Mouse (Mus musculus): ENCODE measurements around the gene Hist1h1t. TPM values are rescaled to one million over a fixed set of nuclear protein-coding genes. Genes with fewer than 3 reads are reported as not detected.
A peak's percentile ranks its signal among the peaks of the same experiment; 100 is the strongest.

The Hist1h1t gene
- polyA plus RNA-seq, 1 experiment: not detected

DNA sequence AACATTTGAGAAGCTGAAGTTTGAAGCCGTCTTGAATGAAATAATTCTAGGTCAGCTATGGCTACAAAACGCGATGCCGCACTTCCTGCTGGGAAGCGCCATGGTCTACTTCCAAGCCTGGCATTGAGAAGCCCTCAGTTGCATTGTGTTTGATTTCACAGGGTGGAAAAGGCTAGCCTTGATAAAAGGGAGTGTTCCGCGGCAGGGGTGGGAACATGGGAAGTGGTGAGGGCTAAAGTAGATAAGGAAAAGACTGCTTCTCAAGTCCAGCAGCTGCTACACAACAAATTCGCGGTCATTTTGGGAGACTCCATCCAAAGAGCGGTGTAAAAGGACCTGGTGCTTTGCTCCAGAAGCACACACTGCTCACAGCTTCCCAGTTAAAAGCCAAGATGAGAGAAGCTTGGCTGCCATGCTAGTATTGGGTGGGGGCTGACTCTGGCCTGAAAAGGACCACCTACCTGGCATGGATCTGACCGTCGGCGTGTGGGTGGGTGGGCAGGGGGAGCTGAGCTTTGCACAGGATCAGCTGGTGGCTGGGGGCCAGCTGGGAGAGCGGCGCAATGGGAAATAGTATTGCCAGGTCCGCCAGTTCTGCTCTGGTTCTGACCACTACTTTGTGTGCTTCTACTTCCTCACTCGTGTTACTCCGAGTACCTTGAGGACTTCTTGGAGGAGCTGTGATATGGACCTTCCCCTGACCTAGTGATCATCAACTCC is 33.0 kb downstream of the Hist1h1t start:
- no peak overlapping the region for H3K4me3 ChIP-seq (ENCODE audit: insufficient read depth, low read length)
- no peak for TF ChIP-seq POLR2A (IDR thresholded peaks at IDR 0.05; ENCODE audit: low read depth, low read length)
- no peak for TF ChIP-seq CTCF (IDR thresholded peaks at IDR 0.05; ENCODE audit: borderline replicate concordance, insufficient read depth, low read length)
- no peaks in the 10 kb centered on the region for H3K4me1 ChIP-seq (ENCODE audit: control insufficient read depth, insufficient read depth, low read length)
- H3K27ac ChIP-seq (ENCODE audit: insufficient read depth, low read length): no peak overlapping the region

- Histone ChIP-seq H3K4me3 (ENCODE audit: insufficient read depth, low read length) (no peak overlapping the region), H3K27ac (ENCODE audit: insufficient read depth, low read length) (no peak overlapping the region), H3K4me1 (ENCODE audit: control insufficient read depth, insufficient read depth, low read length) (no peaks in the 10 kb centered on the region)
- TF ChIP-seq CTCF (IDR thresholded peaks at IDR 0.05; ENCODE audit: borderline replicate concordance, insufficient read depth, low read length) (no peak), POLR2A (IDR thresholded peaks at IDR 0.05; ENCODE audit: low read depth, low read length) (no peak)
These were observed 33.5 kb downstream of the Hist1h1t start for GRCm38 (mm10) chr13:23729192-23729525.

DNA sequence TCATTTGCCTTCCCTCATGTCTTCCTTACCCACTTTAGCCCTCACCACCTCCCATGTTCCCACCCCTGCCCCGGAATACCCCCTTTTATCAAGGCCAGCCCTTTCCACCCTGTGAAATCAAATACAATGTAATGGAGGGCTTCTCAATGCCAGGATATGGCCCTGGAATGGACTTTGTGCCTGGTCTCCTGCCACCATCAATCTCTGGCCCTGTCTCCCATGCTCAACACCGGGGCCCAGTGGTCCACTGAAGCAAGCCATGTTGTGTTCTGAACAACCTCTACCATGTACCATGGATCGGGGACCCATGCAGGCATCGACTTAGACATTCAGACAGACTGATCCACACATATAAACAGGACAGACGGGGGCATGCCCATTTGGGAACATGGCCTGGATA is 34.1 kb downstream of the Hist1h1t start:
- Histone ChIP-seq H3K27ac (ENCODE audit: insufficient read depth, low read length) (peak overlapping the region; percentile 30; the same call in 1 of the 2 replicates), H3K4me1 (ENCODE audit: control insufficient read depth, insufficient read depth, low read length) (no peaks in the 10 kb centered on the region), H3K4me3 (ENCODE audit: insufficient read depth, low read length) (no peak overlapping the region)
- TF ChIP-seq POLR2A (IDR thresholded peaks at IDR 0.05; ENCODE audit: low read depth, low read length) (no peak), CTCF (IDR thresholded peaks at IDR 0.05; ENCODE audit: borderline replicate concordance, insufficient read depth, low read length) (no peak)

DNA sequence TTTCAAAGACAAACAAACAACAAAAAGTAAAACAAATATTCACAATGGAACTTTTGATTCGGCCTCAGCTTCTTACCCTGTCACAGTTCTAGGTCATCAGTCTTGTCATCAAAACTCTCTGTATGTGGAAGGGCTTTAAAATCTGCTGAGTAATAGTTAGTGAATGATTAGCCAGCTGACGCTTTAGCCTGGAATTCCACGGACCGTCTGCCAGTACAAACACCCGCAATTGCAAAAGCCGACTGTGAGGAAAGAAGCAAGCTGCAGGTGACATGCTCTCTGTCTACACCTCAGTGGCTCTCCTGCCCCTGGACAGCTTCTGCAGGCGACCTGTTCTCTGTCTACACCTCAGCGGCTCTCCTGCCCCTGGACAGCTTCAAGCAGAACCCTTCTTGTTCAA is 34.9 kb downstream of the Hist1h1t start:
- Histone ChIP-seq H3K27ac (ENCODE audit: insufficient read depth, low read length) (no peak overlapping the region), H3K4me3 (ENCODE audit: insufficient read depth, low read length) (no peak overlapping the region), H3K4me1 (ENCODE audit: control insufficient read depth, insufficient read depth, low read length) (no peaks in the 10 kb centered on the region; the same call in 1 of the 2 replicates)
- TF ChIP-seq POLR2A (IDR thresholded peaks at IDR 0.05; ENCODE audit: low read depth, low read length): no peak
- no peak for TF ChIP-seq CTCF (IDR thresholded peaks at IDR 0.05; ENCODE audit: borderline replicate concordance, insufficient read depth, low read length)

DNA sequence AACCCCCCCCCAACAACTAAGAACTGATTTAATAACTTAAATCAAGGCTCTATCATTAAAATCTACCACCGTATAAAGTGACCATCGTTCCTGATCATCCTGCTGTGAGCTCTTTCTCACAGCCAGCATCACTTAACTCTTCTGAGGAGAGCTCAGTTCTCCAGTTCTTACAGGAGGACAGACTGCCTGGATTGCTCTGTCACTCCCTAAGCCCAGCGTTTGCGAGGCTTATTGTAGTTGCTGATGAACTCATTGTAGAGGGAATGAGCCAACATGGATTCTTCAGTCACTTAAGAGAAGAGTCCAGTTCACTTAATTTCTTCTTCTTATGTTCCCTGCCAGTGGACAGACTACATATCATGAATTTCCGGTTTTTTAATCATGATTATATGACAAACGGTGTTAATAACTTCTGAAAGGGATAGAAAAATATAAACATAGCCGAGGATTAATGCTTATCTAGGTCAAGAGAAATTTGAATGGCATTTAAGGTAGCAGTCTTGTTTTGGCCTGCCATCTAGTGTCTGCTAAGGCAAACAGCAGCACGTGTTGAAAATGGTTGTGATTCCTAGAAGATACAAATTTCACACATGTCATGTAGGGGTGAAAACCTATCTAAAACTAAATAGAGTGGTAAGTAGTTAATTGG is 36.7 kb downstream of the Hist1h1t start:
- no peak for TF ChIP-seq POLR2A (IDR thresholded peaks at IDR 0.05; ENCODE audit: low read depth, low read length)
- no peak for TF ChIP-seq CTCF (IDR thresholded peaks at IDR 0.05; ENCODE audit: borderline replicate concordance, insufficient read depth, low read length)
- Histone ChIP-seq H3K4me3 (ENCODE audit: insufficient read depth, low read length) (no peak overlapping the region), H3K27ac (ENCODE audit: insufficient read depth, low read length) (no peak overlapping the region), H3K4me1 (ENCODE audit: control insufficient read depth, insufficient read depth, low read length) (no peaks in the 10 kb centered on the region; the same call in 1 of the 2 replicates)

DNA sequence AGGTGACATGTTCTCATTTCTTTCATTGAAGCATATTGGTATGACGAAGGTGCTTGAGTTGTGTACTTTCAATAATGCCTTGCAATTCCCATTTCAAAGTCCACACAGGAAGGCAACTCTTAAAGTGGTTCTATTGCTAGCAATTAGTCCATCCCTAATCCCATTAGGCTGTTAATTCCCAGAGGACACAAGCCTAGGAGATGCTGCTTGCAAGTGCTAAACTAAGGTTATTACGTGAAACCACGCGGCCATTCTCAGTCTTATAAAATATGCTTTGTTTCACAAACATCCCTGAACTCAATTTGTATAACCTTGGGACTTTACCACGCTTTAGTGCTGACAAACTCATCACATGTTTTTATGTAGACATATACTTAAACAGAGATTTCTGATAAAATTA is 41.5 kb downstream of the Hist1h1t start:
- Histone ChIP-seq H3K4me1 (ENCODE audit: control insufficient read depth, insufficient read depth, low read length) (no peaks in the 10 kb centered on the region; the same call in 1 of the 2 replicates), H3K4me3 (ENCODE audit: insufficient read depth, low read length) (no peak overlapping the region), H3K27ac (ENCODE audit: insufficient read depth, low read length) (no peak overlapping the region)
- no peak for TF ChIP-seq POLR2A (IDR thresholded peaks at IDR 0.05; ENCODE audit: low read depth, low read length)
- TF ChIP-seq CTCF (IDR thresholded peaks at IDR 0.05; ENCODE audit: borderline replicate concordance, insufficient read depth, low read length): no peak

DNA sequence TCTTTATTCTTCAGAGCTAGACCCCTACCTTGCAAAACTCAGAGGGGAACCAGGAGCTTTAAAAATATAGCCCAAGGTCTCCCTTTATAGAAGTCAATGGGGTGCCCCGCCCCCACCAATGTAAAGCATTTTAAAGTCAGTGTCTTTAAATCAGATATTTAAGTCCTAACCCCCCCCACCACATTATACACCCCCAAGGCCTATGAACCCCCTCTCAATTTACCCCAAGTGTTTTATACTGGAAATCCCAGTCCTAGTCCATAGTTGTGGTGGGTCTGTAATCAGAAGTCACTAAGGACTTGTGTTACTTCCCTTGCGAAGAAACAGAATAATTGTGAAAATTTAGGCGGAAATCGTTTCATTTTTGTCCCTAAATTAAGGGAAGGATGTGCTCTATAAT is 42.4 kb downstream of the Hist1h1t start:
- Histone ChIP-seq H3K4me1 (ENCODE audit: control insufficient read depth, insufficient read depth, low read length) (peaks cover under 1% of the 10 kb centered on the region; the same call in 1 of the 2 replicates), H3K27ac (ENCODE audit: insufficient read depth, low read length) (peak overlapping the region; percentile 96), H3K4me3 (ENCODE audit: insufficient read depth, low read length) (no peak overlapping the region)
- TF ChIP-seq POLR2A (IDR thresholded peaks at IDR 0.05; ENCODE audit: low read depth, low read length) (no peak), CTCF (IDR thresholded peaks at IDR 0.05; ENCODE audit: borderline replicate concordance, insufficient read depth, low read length) (no peak)

DNA sequence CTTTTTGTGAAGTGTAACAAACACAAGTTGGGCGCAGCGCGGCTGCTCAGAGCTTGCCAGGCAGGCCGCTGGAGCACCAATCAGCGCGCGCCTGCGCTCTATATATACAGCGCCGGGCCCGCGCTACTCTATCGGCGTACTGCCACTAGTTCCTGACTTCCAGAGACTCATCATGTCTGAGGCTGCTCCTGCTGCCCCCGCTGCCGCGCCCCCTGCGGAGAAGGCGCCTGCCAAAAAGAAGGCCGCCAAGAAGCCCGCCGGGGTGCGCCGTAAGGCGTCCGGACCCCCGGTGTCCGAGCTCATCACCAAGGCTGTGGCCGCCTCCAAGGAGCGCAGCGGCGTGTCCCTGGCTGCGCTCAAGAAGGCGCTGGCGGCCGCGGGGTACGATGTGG is 43.1 kb downstream of the Hist1h1t start, which contains the start of gene Hist1h1c:
Gene Hist1h1c, plus strand, starts transcription at position 132 of the 392 bp plus-strand sequence.
- TF ChIP-seq POLR2A (IDR thresholded peaks at IDR 0.05; ENCODE audit: low read depth, low read length) (peak; percentile 99), CTCF (IDR thresholded peaks at IDR 0.05; ENCODE audit: borderline replicate concordance, insufficient read depth, low read length) (no peak)
- H3K4me3 ChIP-seq (ENCODE audit: insufficient read depth, low read length): peak within 1 kb of the TSS; percentile 83
- peak within 1 kb of the TSS; percentile 96 for H3K27ac ChIP-seq (ENCODE audit: insufficient read depth, low read length)
- peaks cover 4% of the 10 kb centered on the region; the same call in 1 of the 2 replicates for H3K4me1 ChIP-seq (ENCODE audit: control insufficient read depth, insufficient read depth, low read length)

DNA sequence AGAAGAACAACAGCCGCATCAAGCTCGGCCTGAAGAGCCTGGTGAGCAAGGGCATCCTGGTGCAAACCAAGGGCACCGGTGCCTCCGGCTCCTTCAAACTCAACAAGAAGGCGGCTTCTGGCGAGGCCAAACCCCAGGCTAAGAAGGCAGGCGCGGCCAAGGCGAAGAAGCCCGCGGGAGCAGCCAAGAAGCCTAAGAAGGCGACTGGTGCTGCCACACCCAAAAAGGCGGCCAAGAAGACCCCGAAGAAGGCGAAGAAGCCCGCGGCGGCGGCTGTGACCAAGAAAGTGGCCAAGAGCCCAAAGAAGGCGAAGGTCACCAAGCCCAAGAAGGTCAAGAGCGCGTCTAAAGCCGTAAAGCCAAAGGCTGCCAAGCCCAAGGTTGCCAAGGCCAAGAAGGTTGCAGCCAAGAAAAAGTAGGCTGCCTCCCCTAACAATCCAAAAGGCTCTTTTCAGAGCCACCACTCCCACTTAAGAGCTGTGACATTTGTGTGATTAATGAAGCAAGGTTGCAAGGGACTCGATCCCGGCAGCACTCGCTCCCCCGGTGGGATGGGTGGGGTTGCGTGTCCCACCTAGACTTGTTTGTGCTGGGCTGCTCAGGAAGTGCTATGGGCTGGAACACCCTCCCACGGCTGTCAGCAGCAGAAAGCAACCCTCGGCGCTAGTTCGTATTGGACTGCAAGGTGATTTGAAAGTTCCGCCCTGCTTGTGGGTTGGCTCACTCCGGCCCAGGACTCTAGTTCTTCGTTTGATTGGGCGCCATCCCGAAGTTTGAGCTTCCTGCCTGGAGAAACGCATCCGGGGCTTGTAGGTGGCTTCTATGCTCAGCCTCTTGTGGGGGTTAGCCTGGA is 43.7 kb downstream of the Hist1h1t start:
- Histone ChIP-seq H3K27ac (ENCODE audit: insufficient read depth, low read length) (peak overlapping the region; percentile 96), H3K4me1 (ENCODE audit: control insufficient read depth, insufficient read depth, low read length) (peaks cover 6% of the 10 kb centered on the region), H3K4me3 (ENCODE audit: insufficient read depth, low read length) (peak overlapping the region; percentile 83)
- no peak for TF ChIP-seq CTCF (IDR thresholded peaks at IDR 0.05; ENCODE audit: borderline replicate concordance, insufficient read depth, low read length)
- TF ChIP-seq POLR2A (IDR thresholded peaks at IDR 0.05; ENCODE audit: low read depth, low read length): peak; percentile 84
